Mouse (Mus musculus): Measurements from ENCODE around the gene Klf13.

GRCm38 (mm10) chr7:63941050-63941449, 2.3 kb upstream of the Klf13 start:
- TF ChIP-seq CTCF (IDR thresholded peaks at IDR 0.05; ENCODE audit: insufficient read depth, low read length), result no peak
- TF ChIP-seq POLR2A (IDR thresholded peaks at IDR 0.05; ENCODE audit: borderline replicate concordance, extremely low read depth, low read depth, low read length), result no peak

Measured in lung, adult 2 months (tissue).